Mouse (Mus musculus) cerebellum, adult (tissue): ENCODE results near the gene Rab21.

Source experiments
- ATAC-seq: cut with Nextera tagmentation; 2 replicates; pipeline ENCODE4 v1.9.2; 2017; ENCODE audit warnings: mild to moderate bottlenecking, moderate library complexity, mixed read lengths; ENCODE audit not compliant: insufficient number of reproducible peaks, low FRiP score, low TSS enrichment

Rab21 gene

GRCm38 (mm10) chr10:115315473-115316171, at the start of gene Rab21:
Rab21 (minus strand) TSS chr10:115315594.
- ATAC-seq: peak; percentile 89

GRCm38 (mm10) chr10:115363151-115363550, 47.8 kb upstream of the Rab21 start:
- no peak for ATAC-seq

- ATAC-seq: no peak
These were observed 47.2 kb upstream of the Rab21 start for GRCm38 (mm10) chr10:115362623-115362964.

- peak; percentile 97 for ATAC-seq
These were observed 46.6 kb upstream of the Rab21 start, which contains the start of gene Tmem19 for GRCm38 (mm10) chr10:115361840-115362622. Tmem19 (minus strand) TSS chr10:115362501.

GRCm38 (mm10) chr10:115359066-115359465, 43.7 kb upstream of the Rab21 start:
- ATAC-seq: no peak

- ATAC-seq: no peak
These were observed 43.0 kb upstream of the Rab21 start for GRCm38 (mm10) chr10:115358216-115358919.

- no peak for ATAC-seq
These were observed 40.7 kb upstream of the Rab21 start for GRCm38 (mm10) chr10:115356106-115356505.

GRCm38 (mm10) chr10:115355016-115355415, 39.6 kb upstream of the Rab21 start:
- no peak for ATAC-seq

- no peak for ATAC-seq
These were observed 39.2 kb upstream of the Rab21 start for GRCm38 (mm10) chr10:115354553-115354952.

- ATAC-seq: no peak
These were observed 35.5 kb upstream of the Rab21 start for GRCm38 (mm10) chr10:115350810-115351397.

GRCm38 (mm10) chr10:115349509-115349908, 34.1 kb upstream of the Rab21 start:
- ATAC-seq: no peak

- ATAC-seq: no peak
These were observed 33.6 kb upstream of the Rab21 start for GRCm38 (mm10) chr10:115349029-115349428.

- ATAC-seq: no peak
These were observed 32.7 kb upstream of the Rab21 start for GRCm38 (mm10) chr10:115348131-115348530.

- ATAC-seq: no peak
These were observed 31.1 kb upstream of the Rab21 start for GRCm38 (mm10) chr10:115346444-115346843.

GRCm38 (mm10) chr10:115342771-115343425, 27.5 kb upstream of the Rab21 start:
- no peak for ATAC-seq

GRCm38 (mm10) chr10:115339820-115340328, 24.5 kb upstream of the Rab21 start:
- ATAC-seq: no peak

GRCm38 (mm10) chr10:115336901-115337300, 21.5 kb upstream of the Rab21 start:
- no peak for ATAC-seq

- no peak for ATAC-seq
These were observed 18.1 kb upstream of the Rab21 start for GRCm38 (mm10) chr10:115333528-115333927.

GRCm38 (mm10) chr10:115332997-115333396, 17.6 kb upstream of the Rab21 start:
- ATAC-seq: no peak

- ATAC-seq: no peak
These were observed 17.1 kb upstream of the Rab21 start for GRCm38 (mm10) chr10:115332420-115332952.
